Mouse (Mus musculus) liver, embryonic 16.5 days (tissue): Measurements from ENCODE around the gene Bbx. TPM values are rescaled to one million over a fixed set of nuclear protein-coding genes. Genes with fewer than 3 reads are reported as not detected.

Experiments used
- ATAC-seq: fragments of 200-750 bp; cut with Nextera tagmentation; 2 replicates; pipeline ENCODE4 v1.8.0; 2017; ENCODE audit warnings: low read depth, mild to moderate bottlenecking, moderate number of reproducible peaks, moderate library complexity
- H3K27ac ChIP-seq: fragments of 300-500 bp; sonication (generic); 2 replicates; pipeline ENCODE4 v1.5.1; 2014; ENCODE audit warnings: mild to moderate bottlenecking, low read length
- H3K27me3 ChIP-seq: fragments of 300-500 bp; sonication (generic); 2 replicates; pipeline ENCODE4 v1.6.1; 2014; ENCODE audit warnings: low read depth, low read length, mixed read lengths; ENCODE audit not compliant: control insufficient read depth, insufficient read depth
- H3K36me3 ChIP-seq: fragments of 300-500 bp; sonication (generic); 2 replicates; pipeline ENCODE4 v1.6.1; 2014; ENCODE audit warnings: mild to moderate bottlenecking; ENCODE audit not compliant: control insufficient read depth, insufficient read depth
- H3K4me1 ChIP-seq: fragments of 300-500 bp; sonication (generic); 2 replicates; pipeline ENCODE4 v1.6.1; 2014; ENCODE audit warnings: low read depth, low read length, mixed read lengths; ENCODE audit not compliant: control insufficient read depth
- H3K4me2 ChIP-seq: fragments of 300-500 bp; sonication (generic); 2 replicates; pipeline ENCODE4 v1.6.1; 2014; ENCODE audit warnings: low read depth, low read length, mixed read lengths
- H3K4me3 ChIP-seq: fragments of 300-500 bp; sonication (generic); 2 replicates; pipeline ENCODE4 v1.5.1; 2014; ENCODE audit warnings: low read depth, mild to moderate bottlenecking, low read length
- H3K9ac ChIP-seq: fragments of 300-500 bp; sonication (generic); 2 replicates; pipeline ENCODE4 v1.6.1; 2014; ENCODE audit warnings: low read depth, low read length
- H3K9me3 ChIP-seq: fragments of 300-500 bp; sonication (generic); replicated peaks from 2 replicates; pipeline ENCODE4 v1.6.1; 2016; ENCODE audit warnings: low read length; ENCODE audit not compliant: control insufficient read depth
- WGBS: fragments of 180-500 bp; shearing (Covaris S2); extraction: QIAGEN DNeasy Blood & Tissue Kit; methylation state at CpG from one replicate; pipeline ENCODE4 v1.1.7; 2014; ENCODE audit not compliant: insufficient replicate concordance; 5-methylcytosine and 5-hydroxymethylcytosine counted together
- polyA plus RNA-seq: library from polyadenylated mRNA; unstranded; fragments of >200 nt; fragmentation: Nextera tagmentation; extraction: Ambion mirVana; gene quantifications from 2 replicates; pipeline ENCODE4 v1.2.1, GENCODE M21; 2015

Bbx gene
- polyA plus RNA-seq, 1 experiment from 2014 or later: 6.2 TPM

GRCm38 (mm10) chr16:50380682-50381350 is 51.4 kb downstream of the Bbx start:
- Histone ChIP-seq H3K9ac (no peak overlapping the region), H3K27ac (no peak overlapping the region), H3K4me1 (no peaks in the 10 kb centered on the region; the same call in 1 of the 2 replicates), H3K27me3 (no peaks in the 10 kb centered on the region), H3K4me2 (no peak overlapping the region; the same call in 1 of the 2 replicates), H3K36me3 (no peaks in the 10 kb centered on the region), H3K4me3 (no peak overlapping the region), H3K9me3 (no peaks in the 10 kb centered on the region)
- ATAC-seq: 0 out of 2 replicates have a peak, but pooled peaks have one; percentile 48
- 30% methylated on average over 10 of the region's 10 CpGs for WGBS

DNA sequence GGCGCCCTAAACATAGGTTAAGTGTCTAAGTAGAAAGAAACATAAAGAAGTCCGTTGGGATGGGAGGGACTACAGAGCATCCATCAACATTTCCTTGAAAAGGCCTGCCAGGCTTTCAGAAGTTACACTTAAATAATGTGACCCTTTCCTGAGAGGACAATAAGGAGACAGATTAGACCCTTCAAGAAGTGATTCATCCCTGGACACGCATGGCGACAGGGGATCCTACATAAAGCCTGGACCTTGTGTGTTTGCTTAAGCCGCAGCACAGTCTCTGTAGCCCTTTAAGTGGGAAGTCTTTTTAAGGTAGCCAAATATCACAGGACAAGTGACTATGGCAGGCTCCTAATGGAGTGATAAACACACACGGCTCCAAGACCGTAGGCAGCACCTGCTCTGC is 52.0 kb downstream of the Bbx start:
- Histone ChIP-seq H3K36me3 (no peaks in the 10 kb centered on the region), H3K4me1 (no peaks in the 10 kb centered on the region; the same call in 1 of the 2 replicates), H3K27me3 (no peaks in the 10 kb centered on the region), H3K4me2 (no peak overlapping the region), H3K9ac (no peak overlapping the region), H3K9me3 (no peaks in the 10 kb centered on the region), H3K4me3 (no peak overlapping the region), H3K27ac (no peak overlapping the region)
- no peak for ATAC-seq
- WGBS: 66% methylated on average over 7 of the region's 7 CpGs

GRCm38 (mm10) chr16:50374611-50375010 is 57.6 kb downstream of the Bbx start:
- Histone ChIP-seq H3K36me3 (no peaks in the 10 kb centered on the region), H3K4me1 (peaks cover 3% of the 10 kb centered on the region; the same call in 1 of the 2 replicates), H3K9ac (no peak overlapping the region), H3K4me2 (no peak overlapping the region), H3K4me3 (no peak overlapping the region), H3K27ac (no peak overlapping the region), H3K9me3 (no peaks in the 10 kb centered on the region), H3K27me3 (no peaks in the 10 kb centered on the region)
- WGBS: 72% methylated on average over 3 of the region's 3 CpGs
- ATAC-seq: no peak

DNA sequence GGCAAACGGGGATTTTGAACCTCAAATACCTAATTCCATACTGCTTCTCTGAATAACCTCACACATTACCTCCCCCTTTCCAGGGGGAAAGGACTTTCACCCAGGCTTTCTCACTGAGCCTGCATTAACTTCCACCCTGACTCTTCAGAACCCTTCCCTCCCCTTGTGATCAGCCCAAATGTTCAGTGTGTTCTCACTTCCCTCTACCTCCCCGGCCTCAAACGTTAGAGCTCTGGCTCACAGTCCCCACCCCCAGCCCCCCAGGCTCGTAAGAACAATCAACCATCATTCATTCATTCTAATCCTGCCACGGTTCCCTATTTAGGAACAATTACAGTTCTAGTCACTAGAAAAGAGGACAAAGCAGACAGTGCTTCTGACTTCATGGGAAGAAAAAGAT is 58.5 kb downstream of the Bbx start:
- H3K36me3 ChIP-seq: no peaks in the 10 kb centered on the region
- no peak overlapping the region for H3K27ac ChIP-seq
- H3K9me3 ChIP-seq: no peaks in the 10 kb centered on the region
- no peak overlapping the region for H3K9ac ChIP-seq
- H3K4me1 ChIP-seq: peaks cover 3% of the 10 kb centered on the region; the same call in 1 of the 2 replicates
- ATAC-seq: no peak
- no peaks in the 10 kb centered on the region for H3K27me3 ChIP-seq
- no peak overlapping the region for H3K4me2 ChIP-seq
- WGBS: 26% methylated on average over 5 of the region's 5 CpGs
- H3K4me3 ChIP-seq: no peak overlapping the region

DNA sequence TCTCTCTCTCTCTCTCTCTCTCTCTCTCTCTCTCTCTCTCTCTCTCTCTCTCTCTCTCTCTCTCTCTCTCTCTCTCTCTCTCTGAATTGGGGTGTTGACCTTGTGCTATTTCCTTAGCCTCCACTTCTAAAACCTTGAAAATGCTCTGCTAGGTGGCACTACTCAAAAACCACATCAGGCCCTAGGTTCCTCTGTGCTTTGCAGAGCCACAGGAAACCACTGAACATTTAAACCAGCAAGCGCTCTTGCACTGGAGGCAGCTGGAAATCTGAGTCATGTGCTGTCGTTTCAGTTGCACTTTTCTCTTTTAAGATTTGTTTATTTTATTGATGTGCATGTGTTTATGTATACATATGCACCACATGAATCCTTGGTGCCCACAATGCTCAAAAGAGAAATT is 59.6 kb downstream of the Bbx start:
- 36% methylated on average over 2 of the region's 2 CpGs for WGBS
- no peaks in the 10 kb centered on the region for H3K27me3 ChIP-seq
- H3K9me3 ChIP-seq: no peaks in the 10 kb centered on the region
- no peak for ATAC-seq
- no peak overlapping the region for H3K9ac ChIP-seq
- H3K4me1 ChIP-seq: peaks cover 3% of the 10 kb centered on the region; the same call in 1 of the 2 replicates
- H3K27ac ChIP-seq: no peak overlapping the region
- no peak overlapping the region for H3K4me3 ChIP-seq
- no peak overlapping the region for H3K4me2 ChIP-seq
- no peaks in the 10 kb centered on the region for H3K36me3 ChIP-seq

DNA sequence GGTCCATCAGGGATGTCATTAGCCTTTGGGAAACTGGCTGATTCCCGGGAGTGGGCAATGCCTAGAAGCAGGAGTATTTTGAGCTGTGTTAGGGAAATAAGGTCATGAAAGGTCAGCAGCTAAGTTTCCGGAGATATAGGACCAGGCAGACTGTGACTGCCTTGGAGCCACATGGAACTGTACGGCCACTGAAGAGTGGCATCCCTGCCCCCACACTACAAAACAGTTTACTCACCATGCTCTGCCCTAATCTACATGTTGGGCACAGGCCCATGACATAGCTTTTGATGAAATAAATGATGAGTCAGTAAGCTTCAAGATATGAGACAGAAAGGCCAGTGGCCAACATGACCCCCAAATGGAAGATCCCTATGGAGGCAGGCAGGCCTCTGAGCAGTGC is 60.7 kb downstream of the Bbx start:
- ATAC-seq: peak; percentile 67
- Histone ChIP-seq H3K9me3 (no peaks in the 10 kb centered on the region), H3K27me3 (no peaks in the 10 kb centered on the region), H3K9ac (no peak overlapping the region), H3K4me2 (no peak overlapping the region), H3K4me3 (no peak overlapping the region), H3K4me1 (peaks cover 3% of the 10 kb centered on the region; the same call in 1 of the 2 replicates), H3K27ac (no peak overlapping the region), H3K36me3 (no peaks in the 10 kb centered on the region)
- WGBS: 56% methylated on average over 3 of the region's 3 CpGs

GRCm38 (mm10) chr16:50370423-50370822 is 61.8 kb downstream of the Bbx start:
- Histone ChIP-seq H3K36me3 (no peaks in the 10 kb centered on the region), H3K9me3 (no peaks in the 10 kb centered on the region), H3K27ac (no peak overlapping the region), H3K27me3 (no peaks in the 10 kb centered on the region), H3K9ac (no peak overlapping the region), H3K4me3 (no peak overlapping the region), H3K4me1 (peaks cover 3% of the 10 kb centered on the region; the same call in 1 of the 2 replicates), H3K4me2 (no peak overlapping the region)
- 27% methylated on average over 2 of the region's 2 CpGs for WGBS
- ATAC-seq: peak; percentile 69

- no peak overlapping the region for H3K4me2 ChIP-seq
- ATAC-seq: no peak
- H3K27me3 ChIP-seq: no peaks in the 10 kb centered on the region
- peaks cover 3% of the 10 kb centered on the region for H3K4me1 ChIP-seq
- no peaks in the 10 kb centered on the region for H3K36me3 ChIP-seq
- no peak overlapping the region for H3K27ac ChIP-seq
- H3K4me3 ChIP-seq: no peak overlapping the region
- no peak overlapping the region for H3K9ac ChIP-seq
- WGBS: 29% methylated on average over 5 of the region's 5 CpGs
- H3K9me3 ChIP-seq: no peaks in the 10 kb centered on the region
These were observed 65.6 kb downstream of the Bbx start for GRCm38 (mm10) chr16:50366556-50366955.

DNA sequence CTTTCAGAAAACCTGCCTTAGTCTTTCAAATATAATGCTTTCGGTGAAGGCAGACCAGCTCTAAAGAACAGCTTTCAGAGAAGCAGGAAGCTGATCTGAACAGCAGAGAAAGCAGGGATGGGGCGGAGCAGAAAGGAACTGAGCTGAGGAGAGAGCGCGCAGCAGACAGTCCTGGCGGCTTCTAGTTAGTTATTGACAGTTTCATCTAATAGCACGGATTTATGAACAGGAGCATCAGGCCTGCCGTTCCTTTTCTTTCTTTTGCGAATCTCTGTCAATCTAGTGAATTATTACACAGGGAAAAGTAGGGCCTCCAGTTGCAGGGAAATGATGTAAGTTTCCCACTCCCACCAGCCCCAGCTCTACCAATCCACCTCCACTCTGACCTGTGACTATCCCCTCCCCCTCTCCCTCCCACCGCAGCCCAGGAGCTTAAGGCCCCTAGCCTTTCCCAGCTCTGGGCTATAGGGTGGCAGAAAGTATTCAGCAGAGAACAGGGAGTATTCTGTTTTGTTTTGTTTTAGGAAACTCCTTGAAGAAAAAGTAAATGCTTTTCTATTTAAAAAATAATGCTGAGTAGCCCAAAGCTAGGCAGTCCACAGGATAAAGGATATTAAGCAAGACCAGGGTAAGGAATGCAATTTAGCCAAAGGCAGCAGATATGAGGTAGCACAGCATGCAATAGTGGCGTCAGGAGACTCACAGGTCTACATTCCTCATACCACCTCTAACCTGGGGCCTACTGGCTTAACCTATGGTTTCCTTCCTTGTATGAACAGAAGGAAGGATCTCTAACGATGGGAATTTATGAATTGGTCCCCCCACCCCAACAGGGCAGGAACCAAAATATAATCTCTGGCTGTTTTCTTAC is 67.8 kb downstream of the Bbx start:
- Histone ChIP-seq H3K4me3 (peak overlapping the region; percentile 42), H3K9me3 (no peaks in the 10 kb centered on the region), H3K9ac (no peak overlapping the region), H3K4me1 (no peaks in the 10 kb centered on the region; the same call in none of the 2 replicates), H3K4me2 (peak overlapping the region; percentile 48), H3K27me3 (no peaks in the 10 kb centered on the region), H3K27ac (peak overlapping the region; percentile 57; the same call in 1 of the 2 replicates), H3K36me3 (no peaks in the 10 kb centered on the region)
- peak; percentile 90 for ATAC-seq
- 13% methylated on average over 11 of the region's 11 CpGs for WGBS
